Mouse (Mus musculus): ENCODE measurements around the gene Ccsap. TPM values are rescaled to one million over a fixed set of nuclear protein-coding genes. Genes with fewer than 3 reads are reported as not detected.

The Ccsap gene
- polyA plus RNA-seq, 1 experiment = 0.99 TPM

- WGBS = 70% methylated on average over 2 of the region's 2 CpGs
- no peak for DNase-seq (ENCODE audit: low read depth, low spot score)
Observed at GRCm38 (mm10) chr8:123882412-123882811, 22.4 kb upstream of the Ccsap start.

DNA sequence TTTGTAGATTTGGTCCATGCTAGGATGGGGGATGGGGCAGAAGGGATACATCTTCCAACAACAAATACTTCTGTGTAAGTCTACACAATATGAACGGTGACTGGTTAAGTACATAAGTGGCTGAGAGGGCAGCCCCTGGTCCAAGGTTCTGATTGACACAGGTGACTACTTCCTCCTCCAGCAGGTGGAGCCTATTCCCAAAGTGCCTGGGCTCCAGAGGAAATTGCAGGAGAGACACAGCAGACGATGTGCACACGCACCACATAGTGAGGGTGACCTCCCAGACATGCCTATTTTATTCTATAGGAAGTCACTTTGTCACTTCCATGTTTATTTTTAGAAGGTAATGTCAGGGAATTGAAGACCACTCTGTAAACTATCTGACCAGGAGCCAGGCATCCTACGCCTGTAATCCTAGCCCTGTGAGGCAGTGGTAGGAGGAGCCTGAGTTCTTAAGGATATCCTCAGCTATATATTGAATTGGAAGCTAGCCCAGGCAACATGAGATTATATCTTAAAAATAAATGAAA is 20.9 kb upstream of the Ccsap start:
- no peak for DNase-seq (ENCODE audit: low read depth, low spot score)
- 24% methylated on average over 4 of the region's 4 CpGs for WGBS

GRCm38 (mm10) chr8:123880271-123880670 is 20.3 kb upstream of the Ccsap start:
- no peak for DNase-seq (ENCODE audit: low read depth, low spot score)
- WGBS = 59% methylated on average over 10 of the region's 10 CpGs

DNA sequence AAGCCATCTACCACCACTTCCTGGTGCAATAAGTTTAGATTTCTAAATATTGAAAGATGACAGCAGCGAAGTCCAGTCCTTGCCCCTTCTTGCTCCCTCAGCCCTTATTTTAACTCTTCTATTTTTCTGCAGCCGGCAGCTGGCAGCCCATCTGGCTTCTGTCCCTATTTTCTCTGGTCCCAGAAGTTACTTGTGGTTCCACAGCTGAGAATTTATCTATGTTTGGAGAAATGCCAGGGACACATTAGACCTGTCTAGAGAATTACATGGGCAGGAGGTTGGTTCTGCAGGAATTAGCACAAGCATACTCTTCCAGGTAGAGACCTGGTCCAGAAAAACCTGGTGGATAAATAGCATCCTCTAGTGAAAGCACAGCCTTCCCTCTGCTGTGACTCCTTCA is 17.9 kb upstream of the Ccsap start:
- WGBS = 40% methylated on average over 2 of the region's 2 CpGs
- no peak for DNase-seq (ENCODE audit: low read depth, low spot score)

GRCm38 (mm10) chr8:123874324-123874723 is 14.3 kb upstream of the Ccsap start:
- DNase-seq (ENCODE audit: low read depth, low spot score) = no peak
- WGBS = 80% methylated on average over 11 of the region's 11 CpGs

GRCm38 (mm10) chr8:123873364-123873763 is 13.4 kb upstream of the Ccsap start:
- no peak for DNase-seq (ENCODE audit: low read depth, low spot score)
- WGBS = 76% methylated on average over 6 of the region's 6 CpGs

DNA sequence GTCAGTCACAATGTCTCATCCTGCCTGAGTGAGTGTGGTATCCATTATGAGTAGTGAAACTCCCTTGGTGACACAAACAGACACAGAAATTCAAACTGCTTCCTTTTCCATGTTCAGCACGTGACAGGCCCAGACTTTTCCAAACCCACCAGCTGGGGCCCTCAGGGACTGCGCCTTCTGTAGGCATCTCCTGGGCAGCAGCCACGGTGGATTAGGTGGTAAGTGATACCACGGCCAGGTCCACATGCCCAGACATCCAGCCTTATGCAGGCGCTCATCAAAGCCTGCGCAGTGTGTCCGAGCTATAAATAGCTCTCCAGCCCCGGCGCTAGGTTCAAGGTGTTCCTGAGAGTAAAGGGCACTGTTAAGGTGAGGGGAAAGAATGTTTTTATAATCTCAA is 12.0 kb upstream of the Ccsap start:
- WGBS = 71% methylated on average over 9 of the region's 9 CpGs
- no peak for DNase-seq (ENCODE audit: low read depth, low spot score)

GRCm38 (mm10) chr8:123866971-123867370 is 7.0 kb upstream of the Ccsap start:
- DNase-seq (ENCODE audit: low read depth, low spot score) = no peak
- 39% methylated on average over 5 of the region's 5 CpGs for WGBS

DNA sequence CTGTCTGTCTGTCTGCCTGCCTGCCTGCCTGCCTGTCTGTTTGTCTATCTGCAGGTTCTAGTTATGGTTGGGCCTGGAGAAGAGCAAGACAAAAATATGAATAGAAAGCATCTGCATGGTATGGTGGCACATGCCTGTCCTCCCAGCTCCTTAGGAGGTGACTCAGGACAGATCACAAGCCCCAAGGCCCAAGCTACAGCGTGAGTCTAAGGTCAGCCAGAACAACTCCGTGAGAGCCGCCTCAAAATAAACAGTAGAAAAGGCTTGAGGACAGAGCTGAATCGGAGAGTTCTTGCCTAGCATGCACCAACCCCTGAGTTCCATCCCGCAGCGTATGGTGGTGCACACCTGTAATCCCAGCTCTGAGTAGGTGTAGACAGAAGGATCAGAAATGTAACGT is 5.8 kb upstream of the Ccsap start:
- WGBS = 53% methylated on average over 7 of the region's 7 CpGs
- DNase-seq (ENCODE audit: low read depth, low spot score) = no peak

- 64% methylated on average over 4 of the region's 4 CpGs for WGBS
- no peak for DNase-seq (ENCODE audit: low read depth, low spot score)
Observed at GRCm38 (mm10) chr8:123860386-123860785, 377 bp upstream of the Ccsap start.

DNA sequence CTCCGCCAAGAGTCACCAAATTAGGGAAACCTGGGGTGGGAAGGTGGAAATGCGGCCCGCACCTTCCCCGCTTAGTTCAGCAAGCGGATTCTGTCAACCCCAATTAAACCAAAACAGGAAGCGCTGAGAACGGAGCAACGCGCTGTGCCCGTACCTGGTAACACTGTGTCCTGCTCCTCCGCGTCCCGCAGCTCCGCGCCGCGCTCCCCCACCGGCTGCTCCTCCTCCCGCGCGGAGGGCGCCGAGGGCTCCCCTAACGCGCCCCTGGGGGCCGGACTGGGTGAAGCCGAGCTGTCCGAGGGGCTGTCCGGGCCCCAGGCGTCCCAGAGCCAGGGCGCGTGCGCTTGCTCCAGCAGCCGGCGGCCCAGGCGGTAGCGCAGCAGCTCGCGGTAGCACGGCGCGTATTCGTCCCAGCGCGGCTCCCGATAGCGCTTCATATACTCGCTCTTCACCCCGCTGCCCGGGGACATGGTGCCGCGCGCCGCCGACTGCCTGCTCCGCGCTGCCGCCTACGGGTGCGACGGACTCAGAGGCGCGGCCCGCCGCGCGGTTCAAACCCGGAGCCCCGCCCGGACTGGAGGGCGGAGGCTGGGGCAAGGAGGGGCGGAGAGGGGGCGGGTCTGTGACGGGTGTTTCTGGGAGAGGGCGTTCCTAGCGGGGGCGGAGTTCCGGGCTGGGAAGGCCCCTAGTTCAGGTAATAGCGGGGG is 915 bp downstream of the Ccsap start:
- DNase-seq (ENCODE audit: low read depth, low spot score) = peak; percentile 80
- WGBS = under 1% methylated on average over 78 of the region's 79 CpGs

- WGBS = 2% methylated on average over 17 of the region's 17 CpGs
- DNase-seq (ENCODE audit: low read depth, low spot score) = no peak
Observed at GRCm38 (mm10) chr8:123858574-123858940, 1.5 kb downstream of the Ccsap start.

DNA sequence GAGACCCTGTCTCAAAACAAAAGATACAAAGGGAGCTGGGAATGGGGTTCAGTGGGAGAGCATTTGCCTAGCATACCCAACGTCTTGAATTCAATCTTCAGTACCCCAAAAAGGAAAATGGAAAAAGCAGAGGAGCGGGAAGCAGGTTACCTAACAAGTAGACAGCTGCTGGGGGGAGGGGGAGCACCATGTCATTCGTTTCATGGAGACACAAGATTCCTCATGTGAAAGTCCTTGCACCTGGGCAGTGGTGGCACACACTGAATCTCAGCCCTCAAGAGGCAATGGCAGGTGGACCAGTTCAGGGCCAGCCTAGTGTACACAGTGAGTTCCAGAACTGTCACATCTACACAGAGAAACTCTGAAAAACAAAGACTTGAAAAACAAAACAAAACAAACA is 2.6 kb downstream of the Ccsap start:
- no peak for DNase-seq (ENCODE audit: low read depth, low spot score)
- WGBS = 84% methylated on average over 3 of the region's 3 CpGs

DNA sequence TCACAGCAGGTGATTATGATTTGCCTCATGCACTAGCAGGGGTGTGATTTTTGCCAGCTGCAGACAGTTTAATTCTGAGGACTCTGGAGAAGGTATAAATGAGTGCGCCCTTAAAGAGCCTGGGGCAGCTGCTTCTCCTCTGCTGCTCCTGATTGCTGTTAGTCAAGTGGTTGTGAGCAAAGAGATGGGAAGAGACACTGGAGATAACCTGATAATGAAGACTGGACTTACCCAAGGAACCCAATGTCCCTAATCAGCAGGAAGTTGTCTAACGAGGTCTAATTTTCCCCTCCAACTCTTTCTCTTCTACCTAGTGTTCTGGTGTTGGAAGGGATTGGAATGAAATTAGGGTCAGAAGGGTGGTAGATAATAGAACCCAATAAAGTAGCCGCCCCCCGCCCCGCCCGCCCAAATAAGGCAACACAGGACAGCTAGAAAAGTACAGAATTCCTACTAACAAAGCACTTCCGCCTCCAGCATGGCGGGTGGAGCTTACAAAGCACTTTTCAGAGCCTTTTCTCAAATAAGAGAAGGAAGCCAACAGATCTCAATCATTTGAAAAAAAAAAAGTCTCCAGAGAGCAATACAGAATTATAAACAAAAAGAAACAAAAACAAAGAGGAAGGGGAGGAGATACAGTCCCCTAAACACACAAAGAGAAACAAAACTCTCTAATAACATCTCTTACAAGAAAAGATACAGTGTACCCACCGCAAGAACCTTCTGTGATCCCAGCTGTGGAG is 5.1 kb downstream of the Ccsap start:
- WGBS = 79% methylated on average over 9 of the region's 9 CpGs
- DNase-seq (ENCODE audit: low read depth, low spot score) = no peak

GRCm38 (mm10) chr8:123854252-123854651 is 5.8 kb downstream of the Ccsap start:
- 87% methylated on average over 1 of the region's 1 CpGs for WGBS
- DNase-seq (ENCODE audit: low read depth, low spot score) = no peak

GRCm38 (mm10) chr8:123851590-123851989 is 8.4 kb downstream of the Ccsap start:
- 28% methylated on average over 5 of the region's 5 CpGs for WGBS
- no peak for DNase-seq (ENCODE audit: low read depth, low spot score)

DNA sequence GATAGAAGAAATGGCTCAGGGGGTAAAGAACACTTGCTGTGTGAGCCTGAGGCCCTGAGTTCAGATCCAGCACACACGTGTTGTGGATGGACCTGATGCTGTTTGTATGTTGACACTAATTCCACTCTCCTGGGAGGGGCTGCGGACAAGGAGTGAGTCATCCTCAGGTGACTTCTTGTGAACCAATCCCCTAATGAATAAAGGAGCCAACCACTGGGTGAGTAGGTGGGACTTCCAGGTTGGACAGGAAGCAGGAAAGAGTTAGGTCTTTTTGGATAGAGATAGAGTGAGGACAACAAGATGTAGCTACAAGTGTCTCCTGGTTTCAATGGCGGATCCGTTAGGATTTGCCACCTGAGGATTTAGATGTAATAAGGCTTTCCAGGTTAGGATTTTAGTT is 10.7 kb downstream of the Ccsap start:
- WGBS = 78% methylated on average over 4 of the region's 4 CpGs
- no peak for DNase-seq (ENCODE audit: low read depth, low spot score)

- no peak for DNase-seq (ENCODE audit: low read depth, low spot score)
- 33% methylated on average over 3 of the region's 3 CpGs for WGBS
Observed at GRCm38 (mm10) chr8:123847546-123847945, 12.5 kb downstream of the Ccsap start.

DNA sequence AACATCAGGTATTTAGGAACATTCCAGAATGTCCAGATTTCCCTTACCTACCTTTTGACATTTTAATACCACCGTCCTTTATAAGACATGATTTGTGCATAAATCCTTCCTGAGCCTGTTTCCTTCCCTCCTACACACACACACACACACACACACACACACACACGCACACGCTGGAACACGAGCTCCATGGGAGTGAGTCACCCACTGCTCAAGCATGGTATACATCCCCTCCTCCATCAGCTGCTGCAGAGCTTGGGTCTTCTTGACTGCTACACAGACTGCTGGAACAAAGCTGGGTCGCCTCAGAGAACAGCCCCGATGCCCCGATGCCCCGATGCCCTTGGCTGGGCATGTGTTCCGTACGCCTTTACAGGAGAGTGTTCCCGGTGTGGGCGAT is 13.5 kb downstream of the Ccsap start:
- 86% methylated on average over 12 of the region's 12 CpGs for WGBS
- DNase-seq (ENCODE audit: low read depth, low spot score) = no peak

DNA sequence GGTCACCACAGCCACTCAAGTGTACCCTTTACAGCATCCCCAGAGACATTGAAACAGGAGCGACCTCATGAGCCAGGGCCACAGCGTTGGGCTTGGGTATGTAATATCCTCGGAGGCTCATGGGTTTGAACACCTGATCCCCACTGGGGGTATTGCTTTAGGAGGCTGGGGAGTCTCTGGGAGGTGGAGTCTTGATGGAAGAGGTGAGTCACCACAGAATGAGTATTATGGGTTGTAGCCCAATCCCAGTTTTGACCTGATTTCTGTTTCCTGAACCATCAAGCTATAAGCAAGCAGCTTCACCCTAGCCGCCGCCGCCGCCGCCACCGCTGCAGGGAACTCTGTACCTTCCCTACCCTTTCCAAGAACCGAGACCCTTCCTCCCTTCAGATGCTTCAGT is 14.0 kb downstream of the Ccsap start:
- WGBS = 92% methylated on average over 10 of the region's 10 CpGs
- DNase-seq (ENCODE audit: low read depth, low spot score) = no peak

GRCm38 (mm10) chr8:123845114-123845513 is 14.9 kb downstream of the Ccsap start:
- 82% methylated on average over 13 of the region's 13 CpGs for WGBS
- no peak for DNase-seq (ENCODE audit: low read depth, low spot score)
